ENCODE assay signal across 14 mouse cellular contexts in the genomic region with DNA sequence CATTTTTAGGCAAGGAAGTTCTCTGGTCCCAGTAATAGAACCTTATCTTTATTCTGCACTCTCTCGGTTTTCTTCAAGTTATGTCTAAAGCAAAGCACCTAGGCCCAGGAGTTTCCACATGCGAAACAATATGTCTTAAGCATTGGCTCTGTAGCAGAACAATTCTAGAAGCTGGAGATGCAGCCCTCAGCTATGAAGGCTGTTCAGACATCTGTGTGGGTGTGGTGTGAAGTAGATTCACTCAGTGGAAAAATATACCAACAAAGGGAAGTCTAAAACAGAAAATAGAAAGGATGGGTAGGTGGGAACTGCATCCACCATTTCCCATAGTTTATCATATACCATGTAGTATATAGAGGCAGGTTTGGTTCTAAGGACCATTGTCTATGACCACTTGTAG.
DNase-seq lines count a peak whose midpoint lies in the region; ATAC-seq and TF ChIP-seq lines count a peak whose summit lies in the region.
"Had no signal": no experiment of that assay in that cellular context is flagged by ENCODE, and none has a peak within 500 bp of the region (broad histone marks: within the 10 kb centered on the region; RNA-seq: fewer than 3 reads in every experiment).

No protein-coding gene starts in this region.

- H3K9ac ChIP-seq in hindbrain, embryonic 13.5 days, result no peak overlapping the region
- no peak overlapping the region for H3K9ac ChIP-seq in hindbrain, embryonic 16.5 days (ENCODE audit: low read depth, low read length)
- no peak overlapping the region for H3K9ac ChIP-seq in forebrain, postnatal 0 days
- H3K9ac ChIP-seq: limb, embryonic 15.5 days; lung, embryonic 14.5 days had no signal

- TF ChIP-seq POLR2A in embryonic fibroblast, embryonic 13.5 days (IDR thresholded peaks at IDR 0.05; ENCODE audit: low read depth, low read length), result no peak

- no peak for TF ChIP-seq CTCF in left cerebral cortex, adult 2 months (IDR thresholded peaks at IDR 0.05)
- no peak for TF ChIP-seq CTCF in embryonic fibroblast, embryonic 13.5 days (IDR thresholded peaks at IDR 0.05; ENCODE audit: borderline replicate concordance, insufficient read depth, low read length)
- TF ChIP-seq CTCF in forebrain, postnatal 0 days (IDR thresholded peaks at IDR 0.05; ENCODE audit: low read depth), result no peak

- no peaks in the 10 kb centered on the region for H3K27me3 ChIP-seq in hindbrain, embryonic 13.5 days
- no peaks in the 10 kb centered on the region for H3K27me3 ChIP-seq in hindbrain, embryonic 16.5 days (replicated peaks; ENCODE audit: control insufficient read depth, insufficient read depth, low read length)
- no peaks in the 10 kb centered on the region for H3K27me3 ChIP-seq in forebrain, postnatal 0 days (ENCODE audit: insufficient read depth, low read length)
- H3K27me3 ChIP-seq: limb, embryonic 15.5 days had no signal

- no peaks in the 10 kb centered on the region for H3K9me3 ChIP-seq in hindbrain, embryonic 13.5 days
- no peaks in the 10 kb centered on the region for H3K9me3 ChIP-seq in hindbrain, embryonic 16.5 days (ENCODE audit: control insufficient read depth, low read length)
- H3K9me3 ChIP-seq in forebrain, postnatal 0 days (ENCODE audit: low read length), result no peaks in the 10 kb centered on the region
- H3K9me3 ChIP-seq: limb, embryonic 15.5 days had no signal

- H3K4me3 ChIP-seq in hindbrain, embryonic 13.5 days, result no peak overlapping the region
- no peak overlapping the region for H3K4me3 ChIP-seq in hindbrain, embryonic 16.5 days (ENCODE audit: low read length)
- no peak overlapping the region for H3K4me3 ChIP-seq in left cerebral cortex, adult 2 months
- no peak overlapping the region for H3K4me3 ChIP-seq in embryonic fibroblast, embryonic 13.5 days (ENCODE audit: insufficient read depth, low read length)
- H3K4me3 ChIP-seq in forebrain, postnatal 0 days (ENCODE audit: low read depth, low read length), result no peak overlapping the region

- intact Hi-C loops in left cerebral cortex, adult 2 months (cut with DNase I), result loop anchor here (2.0 to 5.0 kb wide), 2 partner anchors 163 to 1152 kb away; no protein-coding TSS in a partner anchor
- intact Hi-C loops in left cerebral cortex, postnatal 36 days (cut with DNase I), result no loop called here

- H3K4me1 ChIP-seq in hindbrain, embryonic 13.5 days (replicated peaks), result peaks cover 28% of the 10 kb centered on the region
- peaks cover 15% of the 10 kb centered on the region for H3K4me1 ChIP-seq in hindbrain, embryonic 16.5 days (ENCODE audit: control insufficient read depth, insufficient read depth, low read depth, low read length)
- no peaks in the 10 kb centered on the region for H3K4me1 ChIP-seq in embryonic fibroblast, embryonic 13.5 days (ENCODE audit: control insufficient read depth, insufficient read depth, low read length)
- H3K4me1 ChIP-seq in forebrain, postnatal 0 days (ENCODE audit: insufficient read depth), result 0 out of 2 replicates have a peak, but pooled peaks cover 4% of the 10 kb centered on the region

- ATAC-seq in hindbrain, embryonic 13.5 days (ENCODE audit: low FRiP score), result no peak
- no peak for ATAC-seq in hindbrain, embryonic 16.5 days
- ATAC-seq in forebrain, postnatal 0 days, result no peak

- peak overlapping the region; percentile 66 for H3K27ac ChIP-seq in hindbrain, embryonic 13.5 days
- no peak overlapping the region; the same call in 1 of the 2 replicates for H3K27ac ChIP-seq in hindbrain, embryonic 16.5 days (ENCODE audit: low read depth, low read length)
- peak overlapping the region; percentile 50; the same call in 1 of the 2 replicates for H3K27ac ChIP-seq in left cerebral cortex, adult 2 months
- H3K27ac ChIP-seq in embryonic fibroblast, embryonic 13.5 days (ENCODE audit: insufficient read depth, low read length), result 0 out of 2 replicates have a peak overlapping the region, but pooled peaks have one; percentile 4
- H3K27ac ChIP-seq in forebrain, postnatal 0 days (ENCODE audit: low read depth, low read length), result no peak overlapping the region
- H3K27ac ChIP-seq: limb, embryonic 15.5 days had no signal

- no peaks in the 10 kb centered on the region for H3K36me3 ChIP-seq in hindbrain, embryonic 13.5 days
- H3K36me3 ChIP-seq in hindbrain, embryonic 16.5 days (ENCODE audit: control insufficient read depth, insufficient read depth, low read length), result no peaks in the 10 kb centered on the region
- H3K36me3 ChIP-seq in forebrain, postnatal 0 days (ENCODE audit: insufficient read depth), result no peaks in the 10 kb centered on the region
- H3K36me3 ChIP-seq: G1E; limb, embryonic 15.5 days had no signal

- no peak for DNase-seq in left cerebral cortex, adult 2 months (ENCODE audit: extremely low spot score in 1 of 2, low spot score in 2 of 2)
- no peak for DNase-seq in left cerebral cortex, postnatal 36 days (ENCODE audit: low spot score in 2 of 2)
- peak; percentile 42 for DNase-seq in forebrain, postnatal 0 days
- DNase-seq in embryo, embryonic 11 days, result no peak
- DNase-seq in thymus, postnatal 36 days, result no peak
- DNase-seq: cerebellum, adult 11 months; heart, postnatal 10 days; kidney, adult 11 months had no signal

- H3K4me2 ChIP-seq in hindbrain, embryonic 13.5 days, result peak overlapping the region; percentile 52; the same call in 1 of the 2 replicates
- H3K4me2 ChIP-seq in hindbrain, embryonic 16.5 days (ENCODE audit: low read length), result no peak overlapping the region; the same call in 1 of the 2 replicates
- H3K4me2 ChIP-seq in forebrain, postnatal 0 days (ENCODE audit: low read depth), result peak overlapping the region; percentile 52; the same call in 1 of the 2 replicates

- WGBS in hindbrain, embryonic 13.5 days, result 62% methylated on average over 2 of the region's 2 CpGs
- 73% methylated on average over 2 of the region's 2 CpGs for WGBS in hindbrain, embryonic 16.5 days
- WGBS in forebrain, postnatal 0 days, result 45% methylated on average over 2 of the region's 2 CpGs

Comparison
In these comparisons a context has a peak if more than half of its experiments do, and no peak if none do; other contexts are left out.
1. H3K27ac ChIP-seq: peak in hindbrain, embryonic 13.5 days (single experiment), left cerebral cortex, adult 2 months (single experiment) and embryonic fibroblast, embryonic 13.5 days (single experiment); none in hindbrain, embryonic 16.5 days (single experiment) and forebrain, postnatal 0 days (single experiment).